Mouse (Mus musculus): ENCODE results near the gene Gemin7.

DNA sequence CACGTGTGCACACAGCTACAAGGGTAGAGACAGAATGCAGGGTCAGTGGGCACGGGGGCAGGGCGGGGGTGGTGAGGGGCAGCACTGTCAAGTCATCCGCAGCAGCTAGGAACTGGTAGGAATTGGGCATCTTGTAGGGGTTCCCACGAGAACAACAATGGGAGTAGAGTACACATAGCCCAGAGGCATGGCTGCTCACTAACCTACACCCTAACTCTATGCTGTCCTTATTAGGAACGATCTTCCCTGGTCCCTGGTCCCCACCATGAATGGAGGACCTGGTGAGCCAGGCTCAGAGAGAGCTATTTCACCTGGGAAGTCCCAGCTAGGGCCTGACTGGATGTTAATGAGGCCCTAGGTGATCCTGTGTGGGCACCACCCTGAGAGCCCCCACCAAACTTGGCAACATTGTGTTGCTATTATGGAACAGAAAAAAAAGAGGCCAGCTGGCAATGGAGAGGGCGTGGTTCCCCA lies 35.7 kb downstream of the Gemin7 start:
- TF ChIP-seq CTCF (IDR thresholded peaks at IDR 0.05; ENCODE audit: low read depth, low read length): no peak
- no peak for TF ChIP-seq POLR2A (IDR thresholded peaks at IDR 0.05; ENCODE audit: borderline replicate concordance, low read depth, low read length)
